Mouse (Mus musculus) brain, embryonic 14.5 days (tissue): ENCODE results near the gene Trappc3. TPM values are rescaled to one million over a fixed set of nuclear protein-coding genes. Genes with fewer than 3 reads are reported as not detected.

ENCODE experiments used
- DNase-seq: peaks from one replicate; pipeline ENCODE4 v3.0.0-alpha.2; 2011; ENCODE audit warnings: low read depth
- CTCF ChIP-seq: fragments of 200-500 bp; IDR thresholded peaks from 2 replicates; pipeline ENCODE4 v1.5.1; 2012; ENCODE audit warnings: inconsistent platforms, mild to moderate bottlenecking, moderate library complexity, borderline replicate concordance; ENCODE audit not compliant: insufficient read depth, insufficient read length; ENCODE audit errors: extremely low read depth
- POLR2A ChIP-seq: fragments of 200-500 bp; IDR thresholded peaks from 2 replicates; pipeline ENCODE4 v1.6.1; 2012; ENCODE audit warnings: mild to moderate bottlenecking, inconsistent platforms, borderline replicate concordance; ENCODE audit not compliant: poor library complexity, insufficient read depth, insufficient read length, severe bottlenecking; ENCODE audit errors: extremely low read depth
- polyA plus RNA-seq: library from polyadenylated mRNA; depleted of rRNA; stranded (reverse); fragments of >200 nt; gene quantifications from 2 replicates; pipeline ENCODE4 v1.2.3, GENCODE M21; 2012

Gene Trappc3
- polyA plus RNA-seq, 1 experiment: 123 TPM

DNA sequence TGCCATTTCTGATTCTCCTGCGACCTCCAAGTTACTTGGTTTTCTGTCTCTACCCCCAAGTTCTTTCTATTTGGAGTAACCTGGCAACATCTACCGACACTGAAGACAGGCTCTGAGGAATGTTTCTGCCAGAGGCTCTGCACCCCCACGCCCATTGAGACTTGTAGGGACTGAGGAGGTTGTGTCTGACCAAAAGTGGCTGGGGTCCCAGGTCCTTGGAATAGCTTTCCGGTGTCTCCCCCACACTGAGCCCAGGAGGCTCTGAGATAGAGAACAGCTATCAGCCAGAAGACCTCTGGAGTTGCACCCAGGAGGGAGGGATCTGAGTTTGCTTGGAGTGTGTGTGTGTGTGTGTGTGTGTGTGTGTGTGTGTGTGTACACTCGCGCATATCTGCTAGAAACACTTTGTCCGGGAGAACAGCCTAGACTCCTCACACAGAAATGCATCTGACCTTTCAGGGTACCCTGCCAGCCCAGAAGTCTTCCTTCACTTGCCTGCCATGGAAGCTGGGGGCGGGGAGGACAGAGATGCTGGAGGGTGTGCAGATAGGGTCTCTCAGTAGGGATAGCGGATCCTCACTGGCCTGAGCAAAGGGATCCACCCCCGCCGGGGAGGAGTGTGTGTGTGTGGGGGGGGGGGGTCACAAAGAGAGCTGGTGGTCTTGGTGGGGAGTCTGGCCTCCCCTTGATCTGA lies 25.3 kb downstream of the Trappc3 start:
- TF ChIP-seq POLR2A: no peak
- TF ChIP-seq CTCF: no peak
- no peak for DNase-seq

DNA sequence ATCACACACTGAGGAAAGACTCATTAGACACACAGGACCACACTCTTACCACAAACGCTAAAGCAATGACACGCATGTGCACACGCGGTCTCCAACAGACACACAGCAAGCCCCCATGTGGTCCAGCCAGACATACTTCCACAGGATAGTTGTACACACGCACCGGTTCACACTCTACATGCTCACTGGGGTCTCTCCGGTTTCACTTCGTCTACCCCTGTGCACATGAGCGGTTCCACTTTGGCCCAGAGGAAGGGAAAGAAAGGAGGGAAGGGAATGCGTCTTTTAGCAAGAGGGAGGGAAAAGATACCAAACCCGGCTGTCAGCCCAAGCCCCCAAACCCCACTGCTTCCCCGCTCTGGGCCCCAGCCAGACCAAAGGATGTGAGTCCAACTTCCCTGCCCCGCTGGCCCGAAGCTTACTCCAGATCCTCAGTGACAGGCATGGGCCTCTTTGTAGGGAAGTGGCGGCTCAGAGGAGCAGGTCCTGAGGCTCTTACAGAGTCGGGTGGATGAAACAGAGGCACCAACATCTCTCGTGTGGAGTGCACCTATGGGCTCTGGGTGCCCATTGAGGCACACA lies 26.1 kb downstream of the Trappc3 start:
- TF ChIP-seq POLR2A: no peak
- no peak for TF ChIP-seq CTCF
- DNase-seq: no peak

DNA sequence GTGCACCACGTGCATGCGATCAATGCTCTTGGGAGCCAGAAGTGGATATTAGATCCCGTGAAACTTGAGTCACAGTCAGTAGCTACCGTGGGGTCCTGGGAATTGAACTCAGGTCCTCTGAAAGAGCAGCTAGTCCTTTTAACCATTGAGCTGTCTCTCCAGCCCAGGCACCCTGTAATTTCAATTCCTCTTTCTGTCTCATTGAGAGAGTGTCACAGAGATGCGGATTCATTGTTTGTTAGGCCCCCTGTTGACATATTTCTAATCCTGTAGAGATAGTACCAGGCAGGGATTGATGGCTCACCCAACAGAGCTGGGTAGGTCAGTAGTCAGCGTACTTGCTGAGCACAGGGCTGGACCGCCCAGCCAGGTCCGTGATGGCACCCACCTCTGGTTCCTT lies 28.2 kb downstream of the Trappc3 start:
- TF ChIP-seq POLR2A (no peak), CTCF (no peak)
- no peak for DNase-seq

DNA sequence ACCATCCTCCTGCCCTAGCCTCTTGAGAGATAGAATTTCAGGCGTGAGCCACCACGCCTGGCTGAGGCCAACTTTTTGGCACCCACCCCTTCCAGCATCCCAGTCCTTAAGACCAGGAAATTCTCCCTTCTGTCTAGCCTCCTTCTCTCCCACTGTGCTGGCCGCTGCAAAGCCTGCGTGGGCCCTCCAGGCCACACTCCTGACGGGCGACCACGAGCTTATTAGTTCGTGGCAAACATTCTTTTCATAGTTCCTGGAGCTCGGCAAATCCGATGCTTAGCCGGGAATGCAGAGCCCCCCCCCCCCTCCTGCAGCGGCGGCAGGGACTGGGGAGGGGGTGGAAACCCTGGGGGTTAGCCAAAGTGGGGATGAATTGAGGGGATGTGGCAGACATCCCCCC lies 29.1 kb downstream of the Trappc3 start:
- DNase-seq: no peak
- TF ChIP-seq CTCF (no peak), POLR2A (no peak)

DNA sequence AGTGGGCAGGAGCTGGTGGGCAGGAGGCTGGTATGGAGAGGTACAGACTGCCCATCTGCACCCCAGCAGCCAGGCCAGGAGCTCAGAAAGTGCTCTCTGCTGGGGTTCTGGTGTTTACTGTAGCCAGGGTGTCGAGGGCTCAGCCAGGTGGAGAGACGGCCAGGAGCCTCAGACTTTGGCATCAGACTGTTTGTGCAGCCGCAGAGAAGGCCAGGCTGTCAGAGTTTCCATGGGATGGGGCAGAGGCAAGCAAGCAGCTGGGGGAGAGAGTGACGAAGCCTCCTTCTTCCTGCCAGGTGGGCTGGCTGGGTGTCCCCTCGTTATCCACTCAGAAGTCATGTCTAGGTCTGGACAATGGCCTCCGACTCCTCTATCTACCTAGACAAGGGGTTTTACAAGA lies 33.0 kb downstream of the Trappc3 start:
- DNase-seq: no peak
- TF ChIP-seq POLR2A (no peak), CTCF (no peak)

DNA sequence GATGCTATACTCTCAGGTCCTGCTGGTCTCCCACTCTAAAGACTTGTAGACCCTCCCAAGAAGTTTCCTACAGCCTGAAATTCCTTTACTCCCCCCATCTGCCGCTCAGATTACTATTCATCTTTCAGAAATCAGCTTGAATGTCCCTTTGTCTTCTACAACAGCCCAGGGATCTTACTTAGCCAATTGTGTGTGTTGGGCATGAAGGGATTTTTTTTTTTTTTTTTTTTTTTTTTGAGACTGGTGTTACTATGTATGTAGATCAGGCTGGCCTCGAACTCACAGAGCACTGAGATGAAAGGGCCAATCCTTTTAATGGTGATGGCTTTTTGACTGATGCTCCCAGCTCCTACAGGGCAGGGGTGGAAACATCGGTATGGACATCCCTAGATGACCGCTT lies 33.8 kb downstream of the Trappc3 start:
- TF ChIP-seq CTCF (no peak), POLR2A (no peak)
- no peak for DNase-seq

DNA sequence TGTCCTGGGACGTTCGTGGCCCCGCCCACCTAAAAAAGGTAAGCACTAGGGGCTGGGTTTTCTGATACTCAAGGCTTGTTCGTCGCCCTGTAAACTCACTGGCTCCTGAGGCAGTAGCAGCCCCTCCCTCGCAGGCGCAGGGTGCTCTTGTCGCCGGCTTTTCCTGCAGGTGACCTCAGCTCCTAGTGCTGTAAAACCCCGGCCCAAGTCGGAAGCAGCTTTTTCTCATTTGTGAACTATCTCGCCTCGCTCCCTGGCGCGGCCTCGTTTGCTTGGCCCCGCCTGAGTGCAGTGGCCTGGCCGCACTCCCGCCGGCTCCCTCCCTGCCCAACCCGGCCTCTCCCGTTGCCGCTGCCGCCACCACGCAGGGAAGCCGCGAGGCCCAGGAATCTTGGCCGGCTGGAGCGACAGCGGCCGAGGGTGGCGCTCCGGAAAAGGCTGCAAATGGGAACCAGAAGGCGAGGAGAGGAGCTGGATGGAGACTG lies 34.5 kb downstream of the Trappc3 start:
- peak; percentile 58 for DNase-seq
- TF ChIP-seq POLR2A: no peak
- no peak for TF ChIP-seq CTCF

DNA sequence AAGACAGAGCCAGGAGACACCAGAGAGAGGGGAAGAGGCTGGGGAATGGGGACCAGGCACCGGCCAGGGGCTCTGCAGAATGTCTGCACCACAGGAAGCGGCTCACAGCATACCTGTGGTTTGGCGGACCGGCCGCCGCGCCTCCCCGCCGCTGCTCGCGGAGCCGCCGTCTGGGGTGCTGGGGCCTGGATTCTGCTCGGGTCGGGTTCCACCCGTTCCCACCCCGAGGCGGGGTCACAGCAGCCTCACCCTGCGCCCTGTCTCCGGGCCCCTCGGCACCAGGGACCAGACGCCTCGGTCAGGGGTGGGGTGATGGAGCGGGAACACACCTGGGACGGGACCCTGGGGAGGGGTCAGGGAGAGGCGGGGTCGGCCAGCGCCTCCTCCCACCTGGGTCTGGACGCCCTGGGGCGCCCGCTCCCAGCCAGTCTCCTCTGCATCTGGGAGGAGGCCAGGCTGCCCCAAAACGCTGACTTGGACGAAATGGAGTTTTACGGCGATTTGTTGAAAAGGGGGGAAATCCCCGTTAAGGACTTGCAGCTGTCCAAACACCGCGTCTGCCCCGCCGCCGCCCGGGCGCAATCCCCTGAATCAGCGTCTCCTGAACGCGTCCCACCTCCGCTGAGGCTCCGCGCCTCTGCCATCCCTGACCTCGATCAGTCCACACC lies 38.9 kb downstream of the Trappc3 start:
- TF ChIP-seq POLR2A (no peak), CTCF (no peak)
- no peak for DNase-seq

DNA sequence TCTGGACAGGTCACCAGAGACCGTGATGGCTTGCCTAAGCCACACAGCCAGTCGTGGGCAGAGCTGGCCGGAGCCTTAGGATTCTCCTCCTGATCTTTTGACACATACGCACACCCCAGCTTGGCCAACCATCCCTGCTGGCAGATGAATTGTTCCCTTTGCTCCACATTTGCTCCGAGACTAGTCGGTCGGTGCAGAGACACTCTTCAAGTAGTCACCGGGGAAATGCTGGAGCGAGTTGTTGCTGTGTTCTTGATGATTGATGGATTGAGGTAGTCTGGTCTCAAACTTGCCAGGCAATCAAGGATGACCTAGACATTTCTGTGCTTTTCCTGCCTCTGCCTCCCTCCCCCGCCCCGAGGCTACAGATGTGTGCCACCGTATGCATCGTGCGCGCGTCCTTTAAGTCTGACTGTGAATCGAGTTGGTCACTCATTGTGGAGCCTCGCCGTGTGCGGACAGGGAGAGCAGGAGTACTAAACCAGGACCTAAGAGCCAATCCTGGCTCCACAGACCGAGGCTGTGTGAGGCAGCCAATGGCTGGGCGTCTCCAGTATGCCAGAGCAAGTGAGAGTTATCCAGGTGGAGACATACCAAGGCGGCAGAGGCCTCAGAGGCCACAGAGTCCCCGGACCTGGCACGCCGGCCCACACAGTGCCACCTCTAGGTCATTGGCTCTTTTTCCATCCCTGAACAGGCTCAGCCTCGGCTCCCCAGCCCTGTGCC lies 39.6 kb downstream of the Trappc3 start:
- DNase-seq: no peak
- TF ChIP-seq CTCF (no peak), POLR2A (no peak)

DNA sequence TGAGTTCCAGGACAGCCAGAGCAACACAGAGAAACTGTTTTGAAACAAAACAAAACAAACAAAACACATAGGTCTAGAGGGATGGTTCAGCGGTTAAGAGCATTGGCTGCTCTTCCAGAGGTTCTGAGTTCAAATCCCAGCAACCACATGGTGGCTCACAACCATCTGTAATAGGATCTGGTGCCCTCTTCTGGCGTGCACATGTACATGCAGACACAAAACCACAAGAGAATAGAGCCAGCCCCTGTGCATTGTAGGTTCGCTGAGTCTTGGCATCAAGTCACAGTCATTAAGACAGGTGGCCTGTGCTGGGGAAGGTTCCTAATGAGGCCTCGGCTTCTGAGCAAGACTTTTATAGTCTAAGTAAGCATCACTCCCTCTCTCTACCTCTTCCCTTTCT lies 41.8 kb downstream of the Trappc3 start:
- no peak for DNase-seq
- TF ChIP-seq POLR2A (no peak), CTCF (peak; percentile 16; the same call in 1 of the 2 replicates)

DNA sequence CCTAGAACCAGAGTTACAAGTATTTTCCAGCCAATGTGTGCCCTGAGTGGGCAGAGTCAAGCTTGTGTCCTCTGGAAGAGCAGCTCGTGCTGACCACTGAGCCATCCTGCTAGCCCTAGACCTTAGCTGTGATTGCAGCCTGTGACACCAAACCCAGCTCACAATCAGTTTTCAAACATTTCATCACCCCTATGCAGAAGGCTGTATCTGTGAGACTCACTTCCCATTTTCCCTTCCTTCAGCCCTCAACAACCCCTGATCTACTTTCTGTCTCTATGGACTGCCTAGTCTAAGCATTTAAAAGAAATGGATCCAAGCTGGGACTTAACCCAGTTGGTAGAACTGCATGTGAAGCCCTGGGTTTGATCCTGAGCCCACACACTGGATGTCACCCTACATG lies 43.3 kb downstream of the Trappc3 start:
- TF ChIP-seq POLR2A: no peak
- TF ChIP-seq CTCF: no peak

DNA sequence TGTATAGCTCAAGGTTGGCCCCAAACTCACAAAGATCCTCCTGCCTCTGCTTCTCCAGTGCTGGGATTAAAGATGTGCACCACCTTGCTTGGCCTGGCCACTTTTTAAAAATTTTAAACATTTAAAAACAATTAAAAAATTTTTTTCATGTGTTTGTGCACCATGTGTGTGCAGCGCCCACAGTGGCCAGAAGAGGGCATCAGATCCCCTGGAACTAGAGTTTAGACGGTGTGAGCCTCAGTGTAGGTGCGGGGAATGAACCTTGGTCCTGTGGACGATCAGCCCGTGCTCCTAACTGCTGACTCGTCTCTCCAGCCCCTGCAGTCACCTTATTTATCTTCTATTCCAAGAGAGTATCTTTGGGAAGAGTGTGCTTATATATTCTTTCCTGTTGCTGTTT lies 43.9 kb downstream of the Trappc3 start:
- DNase-seq: no peak
- TF ChIP-seq POLR2A (no peak), CTCF (peak; percentile 24; the same call in 1 of the 2 replicates)

More for the DNA sequence above, 43.3 kb downstream of the Trappc3 start:
- no peak for DNase-seq

DNA sequence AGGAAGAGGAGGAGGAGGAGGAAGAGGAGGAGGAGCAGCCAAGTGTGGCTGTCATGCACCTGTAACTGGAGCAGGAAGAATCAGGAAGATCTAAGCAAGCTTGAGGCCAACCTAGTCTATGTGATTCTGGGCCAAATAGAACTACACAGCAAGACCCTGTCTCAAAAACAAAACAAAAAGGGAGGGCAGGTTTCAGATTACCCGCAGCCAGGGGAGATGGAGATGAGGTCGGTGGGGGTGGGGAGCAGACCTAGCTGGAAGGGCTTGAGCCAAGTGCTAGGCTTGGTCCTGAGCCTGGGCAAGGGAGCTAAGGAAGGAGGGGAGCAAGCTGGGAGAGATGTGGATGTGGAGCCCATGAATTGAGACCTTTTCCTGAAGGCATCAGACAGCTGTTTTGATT lies 44.7 kb downstream of the Trappc3 start:
- DNase-seq: no peak
- TF ChIP-seq CTCF (no peak), POLR2A (no peak)

DNA sequence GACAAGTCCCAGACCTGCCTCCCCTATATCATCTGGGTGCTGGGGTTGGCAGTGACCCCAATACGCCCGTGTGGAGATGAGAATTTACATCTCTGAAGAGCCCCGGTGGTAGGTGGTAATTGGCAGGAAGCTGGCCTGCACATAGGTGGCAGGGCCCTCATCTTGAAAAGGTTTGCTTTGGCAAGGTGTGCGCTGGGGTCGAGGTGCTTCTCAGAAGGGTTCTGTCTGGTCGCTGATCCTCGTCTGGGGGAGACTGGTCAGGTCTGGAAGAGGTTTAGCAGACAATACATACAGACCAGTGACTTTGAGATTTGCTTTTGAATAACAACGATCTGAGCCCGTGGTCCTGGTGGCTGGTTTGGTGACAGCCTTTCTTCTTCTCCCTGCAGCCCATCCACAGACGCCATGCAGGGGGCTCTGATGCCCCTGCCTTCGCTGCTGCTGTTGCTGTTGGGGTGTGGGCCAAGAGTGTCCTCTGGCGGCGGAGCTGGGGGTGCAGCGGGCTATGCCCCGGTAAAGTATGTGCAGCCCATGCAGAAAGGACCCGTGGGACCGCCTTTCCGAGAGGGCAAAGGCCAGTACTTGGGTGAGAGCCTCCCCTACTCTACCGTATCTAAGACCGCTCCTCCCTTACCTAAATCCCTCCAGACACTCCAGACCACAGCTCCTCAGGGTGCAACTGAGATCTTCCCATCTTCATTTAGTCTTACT lies 47.2 kb downstream of the Trappc3 start:
- no peak for DNase-seq
- peak; percentile 39; the same call in 1 of the 2 replicates for TF ChIP-seq CTCF
- TF ChIP-seq POLR2A: no peak
